Mouse (Mus musculus) ovary, postnatal 10 days (tissue): ENCODE results near the gene Adam1a.
"Not testable (repeated sequence)": the region's sequence is repeated elsewhere in the genome, so short reads cannot be mapped to it uniquely, and the experiment has no call there.

Experiments
- DNase-seq: peaks from one replicate; pipeline ENCODE4 v3.0.0; 2022; ENCODE audit warnings: low spot score

Adam1a gene

DNA sequence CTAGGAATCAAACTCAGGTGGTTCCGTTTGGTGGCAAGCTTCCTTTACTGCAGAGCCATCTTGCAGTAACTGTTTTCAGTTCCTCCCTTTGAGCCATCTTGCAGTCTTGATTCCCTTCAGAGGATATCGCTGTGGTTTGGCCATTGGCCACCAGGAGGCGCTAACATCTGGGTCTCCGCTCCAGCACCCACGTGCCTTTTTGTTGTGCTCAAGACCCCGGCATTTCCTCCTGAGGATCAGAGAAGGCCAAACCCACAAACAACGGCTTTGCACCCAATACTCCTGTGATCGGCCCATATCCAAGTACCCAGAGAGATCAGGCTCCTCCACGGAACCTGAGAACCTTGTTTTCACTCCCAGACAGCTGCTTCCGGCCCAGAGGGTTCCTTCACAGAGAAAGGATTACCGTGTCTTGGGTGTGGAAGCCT, 19.2 kb upstream of the Adam1a start:
- peak; percentile 82 for DNase-seq

DNA sequence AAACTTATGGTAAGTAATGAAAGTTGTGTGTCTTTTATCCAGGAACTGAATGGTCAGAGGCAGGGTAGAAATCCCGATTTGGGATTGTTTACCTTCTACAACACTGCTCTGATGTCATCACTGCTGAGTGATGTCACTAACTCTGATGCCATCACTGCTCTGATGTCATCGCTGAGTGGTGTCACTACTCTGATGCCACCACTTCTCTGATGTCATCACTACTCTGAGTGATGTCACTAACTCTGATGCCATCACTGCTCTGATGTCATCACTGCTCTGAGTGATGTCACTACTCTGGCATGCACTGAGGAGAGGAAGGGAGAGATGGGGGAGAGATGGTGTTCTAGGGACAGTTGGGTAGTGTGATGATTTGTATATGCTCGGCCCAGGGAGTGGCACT, 17.2 kb upstream of the Adam1a start:
- no peak for DNase-seq

DNA sequence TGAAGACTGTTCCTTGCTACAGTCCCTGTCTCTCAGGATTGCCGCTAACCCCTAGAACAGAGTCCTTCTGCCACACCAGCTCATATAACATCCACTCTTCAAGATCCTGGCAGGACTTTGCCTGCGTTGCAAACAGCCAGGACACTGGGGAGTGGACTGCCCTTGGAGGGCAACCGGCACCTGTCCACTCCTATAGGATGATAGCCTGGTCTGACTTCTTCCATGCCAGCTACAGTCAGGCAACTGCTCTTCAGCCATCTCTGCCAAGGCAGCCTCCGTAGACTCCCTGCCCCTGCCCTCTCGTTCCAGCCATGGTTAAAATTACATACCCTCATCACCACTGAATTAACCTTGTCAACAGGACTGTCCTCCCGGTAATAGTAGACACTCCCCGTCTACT, 3.9 kb upstream of the Adam1a start:
- DNase-seq: no peak

DNA sequence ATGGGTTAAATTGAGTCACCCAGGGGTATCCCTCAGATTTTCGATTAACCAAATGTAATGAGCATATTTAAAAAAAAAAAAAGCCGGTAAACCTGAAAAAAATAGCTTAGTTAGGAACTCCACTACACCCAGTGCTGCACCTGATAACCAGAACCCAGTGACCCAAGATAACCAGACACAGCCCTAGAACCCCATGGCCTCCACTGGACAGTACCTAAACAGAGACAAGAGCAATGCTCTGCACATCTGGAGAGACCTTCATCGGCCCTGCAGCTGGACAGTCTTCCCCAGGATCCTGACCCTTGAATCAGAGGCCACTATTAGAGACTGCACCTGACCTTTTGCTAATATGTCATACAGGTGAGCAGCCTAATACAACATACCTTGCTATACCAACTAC, 1.8 kb upstream of the Adam1a start:
- DNase-seq: no peak

DNA sequence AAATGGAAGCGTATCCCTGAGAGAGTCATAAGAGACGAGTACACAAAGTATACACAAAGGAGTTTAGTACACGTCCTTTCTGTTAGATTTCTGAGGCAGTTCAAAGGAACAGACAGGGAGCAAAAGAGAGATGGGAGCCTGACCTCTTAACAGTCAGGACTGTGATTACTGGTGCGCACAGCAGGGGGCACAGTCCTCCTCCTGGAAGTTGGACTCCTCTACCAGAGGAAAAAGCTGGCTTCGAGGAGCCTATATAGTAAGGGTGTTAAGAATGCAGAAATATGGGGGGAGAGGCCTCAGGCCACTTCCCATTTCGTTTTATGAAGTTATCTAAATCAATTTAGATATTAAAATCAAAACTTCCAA, 1.2 kb upstream of the Adam1a start:
- DNase-seq: no peak

DNA sequence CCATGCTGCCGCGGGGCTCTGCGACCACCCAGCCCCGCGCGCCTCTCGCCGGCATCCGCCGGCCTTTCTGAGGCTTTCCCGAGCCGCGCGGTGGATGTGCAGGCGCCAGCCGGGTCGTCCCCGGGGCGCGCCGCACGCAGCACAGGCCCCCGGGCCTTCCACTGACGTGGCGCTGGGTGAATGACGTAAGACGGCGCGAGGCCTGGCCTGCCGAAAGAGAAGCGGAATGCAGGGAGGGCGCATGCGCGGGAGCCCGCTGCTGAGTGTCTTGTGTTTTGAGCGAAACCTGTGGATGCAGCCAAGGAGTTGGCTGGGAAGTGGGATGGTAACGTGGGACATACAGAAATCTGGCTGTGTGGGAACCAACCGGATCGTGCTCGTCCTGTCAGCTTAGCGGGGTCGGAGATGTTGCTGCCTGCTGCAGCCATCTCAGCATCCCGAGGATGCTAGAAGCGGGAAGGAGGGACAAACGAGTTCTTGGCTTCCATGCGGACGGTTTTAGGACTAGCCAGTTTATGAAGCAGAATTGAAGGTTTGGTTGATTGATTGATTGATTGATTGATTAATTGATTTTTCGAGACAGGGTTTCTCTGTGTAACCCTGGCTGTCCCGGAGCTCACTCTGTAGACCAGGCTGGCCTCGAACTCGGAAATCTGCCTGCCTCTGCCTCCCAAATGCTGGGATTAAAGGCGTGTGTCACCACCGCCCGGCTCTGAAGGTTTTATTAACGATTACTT, 679 bp upstream of the Adam1a start, which contains the start of gene Mapkapk5:
Gene Mapkapk5 (minus strand): TSS at position 113 of the 737 bp plus-strand sequence.
- peak; percentile 100 for DNase-seq

DNA sequence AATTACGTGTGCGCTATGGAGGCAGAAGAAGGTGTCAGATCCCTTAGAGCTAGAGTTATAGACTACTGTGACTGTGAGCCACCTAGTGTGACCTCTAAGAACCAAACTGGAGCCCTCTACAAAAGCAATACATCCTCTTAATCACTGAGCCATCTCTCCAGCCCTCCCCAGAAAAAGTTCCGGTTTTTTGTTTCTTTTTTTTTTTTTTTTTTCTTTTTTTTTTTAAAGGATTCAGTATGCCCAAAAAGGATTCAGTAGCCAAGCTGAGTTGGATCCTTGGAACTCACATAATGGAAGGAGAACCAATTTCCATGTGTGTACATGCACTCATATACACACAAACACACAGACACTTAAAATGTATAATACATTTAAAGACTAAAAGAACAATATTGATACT, 1.9 kb downstream of the Adam1a start:
- no peak for DNase-seq

DNA sequence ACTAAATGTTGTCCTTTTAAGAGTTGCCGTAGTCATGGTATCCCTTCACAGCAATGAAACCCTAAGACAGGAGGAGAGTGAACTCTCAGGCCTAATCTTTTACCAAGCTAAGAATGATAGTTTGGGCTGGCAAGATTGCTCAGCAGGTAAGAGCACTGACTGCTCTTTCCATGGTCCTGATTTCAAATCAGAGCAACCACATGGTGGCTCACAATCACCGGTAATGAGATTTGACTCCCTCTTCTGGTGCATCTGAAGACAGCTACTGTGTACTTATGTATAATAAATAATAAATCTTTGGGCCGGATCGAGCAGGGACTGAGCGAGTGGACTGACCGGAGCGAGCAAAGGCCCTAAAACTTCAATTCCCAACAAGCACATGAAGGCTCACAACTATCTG, 4.0 kb downstream of the Adam1a start:
- no peak for DNase-seq

DNA sequence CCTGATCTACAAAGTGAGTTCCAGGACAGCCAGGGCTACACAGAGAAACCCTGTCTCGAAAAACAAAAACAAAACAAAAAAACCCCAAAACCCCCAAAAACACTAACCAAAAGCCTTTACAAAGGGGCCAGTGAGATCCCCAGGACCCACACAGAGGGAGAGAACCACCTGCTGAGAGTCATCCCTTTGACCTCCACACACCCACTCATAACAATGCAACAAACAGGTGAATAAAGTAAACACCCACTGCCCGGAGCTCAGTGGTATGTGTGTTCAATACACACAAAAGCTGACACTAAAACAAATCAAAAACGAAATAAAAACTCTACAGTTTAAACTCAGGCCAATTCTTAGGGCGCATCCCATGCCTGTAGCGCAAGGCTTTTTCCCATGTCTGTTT, 5.2 kb downstream of the Adam1a start:
- DNase-seq: no peak

DNA sequence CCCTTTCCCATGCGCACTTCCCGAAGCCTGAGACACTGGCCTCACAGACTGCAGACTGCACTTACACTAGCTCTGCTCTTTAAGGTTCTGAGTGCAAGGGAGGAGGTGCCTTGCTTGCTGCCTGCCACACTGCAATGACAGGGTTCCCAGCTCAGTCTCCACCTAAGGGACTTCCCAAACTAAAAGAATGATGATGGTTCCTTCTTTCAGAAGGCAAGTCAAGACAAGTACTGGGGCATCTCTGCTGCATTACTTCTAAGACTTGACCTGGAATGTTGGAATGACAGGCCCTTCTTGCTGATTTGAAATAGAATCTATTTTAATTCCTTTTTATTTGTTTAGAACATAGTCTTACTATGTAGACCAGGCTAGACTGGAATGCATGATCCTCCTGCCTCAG, 7.7 kb downstream of the Adam1a start:
- DNase-seq: no peak

DNA sequence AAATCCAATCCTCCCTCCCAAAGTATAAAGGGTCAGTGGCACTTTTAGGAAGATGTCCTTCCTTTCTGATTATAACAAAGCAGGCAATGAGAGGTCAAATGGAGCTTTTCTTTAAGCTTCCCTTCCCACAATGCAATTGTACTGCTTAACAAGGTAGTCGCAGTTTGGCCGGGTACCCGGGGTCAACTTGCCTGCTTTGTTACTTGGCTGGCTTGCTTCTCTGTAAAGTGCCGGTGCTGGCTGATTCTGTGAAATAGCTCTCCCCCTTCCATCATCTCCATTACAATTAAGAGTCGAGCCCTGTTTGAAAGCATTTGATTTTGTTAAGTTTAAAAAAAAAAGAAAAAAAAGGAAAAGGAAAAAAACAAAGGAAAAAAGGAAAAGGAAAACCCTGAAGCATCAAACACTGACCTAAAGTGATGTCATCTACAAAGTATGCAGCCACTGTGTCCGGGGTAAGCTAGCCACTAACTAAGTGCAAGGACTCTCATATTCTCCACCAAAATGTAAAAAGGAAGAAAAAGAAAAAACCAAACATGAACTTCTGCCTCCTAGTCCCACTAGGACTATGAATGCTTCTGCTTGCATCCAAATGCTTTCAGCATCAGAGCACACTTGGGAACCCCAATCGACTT, 8.2 kb downstream of the Adam1a start:
- DNase-seq: no peak

DNA sequence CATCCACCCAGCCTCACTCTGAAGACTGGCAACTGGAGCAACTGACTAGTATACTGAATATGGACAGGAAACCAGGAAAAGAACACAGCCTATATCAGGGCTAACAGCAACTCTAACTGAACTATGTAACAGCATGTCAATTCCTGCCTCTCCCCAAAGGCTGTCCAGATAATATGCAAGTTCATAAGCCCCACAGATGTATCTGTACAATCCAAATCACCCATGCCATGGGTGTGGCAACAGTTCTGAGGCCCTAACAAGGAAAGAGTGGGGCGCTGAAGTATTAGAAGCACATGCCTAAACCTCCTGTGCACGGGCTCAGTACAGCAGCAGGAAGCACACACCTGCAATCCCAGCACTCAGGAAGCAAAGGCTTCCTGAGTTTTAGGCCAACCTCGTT, 10.2 kb downstream of the Adam1a start:
- no peak for DNase-seq

DNA sequence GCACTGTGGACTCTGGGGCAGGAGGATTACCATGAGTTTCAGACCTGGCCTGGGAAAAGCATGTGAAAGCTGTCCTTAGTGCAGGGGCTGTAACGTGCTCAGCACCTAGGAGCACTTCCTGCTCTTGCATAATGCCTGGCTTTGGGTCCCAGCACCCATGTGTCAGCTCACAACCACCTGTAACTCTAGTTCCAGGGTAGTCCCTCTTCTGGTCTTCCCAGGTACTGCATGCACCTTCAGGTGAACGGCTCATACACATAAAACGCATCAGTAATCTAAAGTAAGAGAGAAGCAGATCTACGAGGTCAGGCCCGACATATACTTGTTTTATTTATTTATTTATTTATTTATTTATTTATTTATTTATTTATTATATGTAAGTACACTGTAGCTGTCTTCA, 10.8 kb downstream of the Adam1a start:
- no peak for DNase-seq

DNA sequence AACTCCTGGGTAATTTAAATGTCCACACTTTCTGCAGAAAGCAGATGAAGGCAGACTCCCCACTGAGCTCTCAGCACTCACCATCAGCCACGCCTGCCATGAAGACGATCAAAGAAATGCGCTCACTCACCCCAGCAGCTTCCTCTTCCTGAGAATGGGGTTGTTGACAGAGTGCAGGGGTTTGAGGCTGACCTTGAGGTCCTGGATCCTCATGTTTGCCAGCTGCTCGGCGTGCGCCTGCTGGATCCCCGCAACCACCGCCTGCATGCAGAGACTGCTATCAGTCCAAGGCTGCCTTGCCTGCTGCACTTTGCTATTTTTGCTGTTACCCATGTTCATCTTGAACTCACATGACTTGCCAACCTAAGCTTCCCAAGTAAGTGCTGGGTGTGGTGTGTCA, 18.3 kb downstream of the Adam1a start:
- no peak for DNase-seq

DNA sequence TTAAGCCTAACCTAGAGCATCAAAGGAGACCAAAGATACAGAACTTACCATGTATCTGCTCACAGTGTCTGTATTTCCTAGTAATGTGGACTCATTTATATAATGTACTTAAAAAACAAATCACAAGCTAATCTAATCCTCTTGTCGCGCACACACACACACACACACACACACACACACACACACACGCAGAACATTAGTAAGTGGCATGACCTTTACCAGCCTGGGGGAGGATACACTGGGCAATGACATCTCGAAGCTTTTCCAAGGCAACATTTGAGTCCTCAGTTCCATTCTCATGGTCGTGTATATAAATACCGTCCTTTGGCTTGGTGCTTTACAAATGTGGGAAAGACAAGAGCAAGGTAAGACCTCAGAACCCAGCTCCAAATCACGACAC, 18.8 kb downstream of the Adam1a start:
- DNase-seq: no peak

DNA sequence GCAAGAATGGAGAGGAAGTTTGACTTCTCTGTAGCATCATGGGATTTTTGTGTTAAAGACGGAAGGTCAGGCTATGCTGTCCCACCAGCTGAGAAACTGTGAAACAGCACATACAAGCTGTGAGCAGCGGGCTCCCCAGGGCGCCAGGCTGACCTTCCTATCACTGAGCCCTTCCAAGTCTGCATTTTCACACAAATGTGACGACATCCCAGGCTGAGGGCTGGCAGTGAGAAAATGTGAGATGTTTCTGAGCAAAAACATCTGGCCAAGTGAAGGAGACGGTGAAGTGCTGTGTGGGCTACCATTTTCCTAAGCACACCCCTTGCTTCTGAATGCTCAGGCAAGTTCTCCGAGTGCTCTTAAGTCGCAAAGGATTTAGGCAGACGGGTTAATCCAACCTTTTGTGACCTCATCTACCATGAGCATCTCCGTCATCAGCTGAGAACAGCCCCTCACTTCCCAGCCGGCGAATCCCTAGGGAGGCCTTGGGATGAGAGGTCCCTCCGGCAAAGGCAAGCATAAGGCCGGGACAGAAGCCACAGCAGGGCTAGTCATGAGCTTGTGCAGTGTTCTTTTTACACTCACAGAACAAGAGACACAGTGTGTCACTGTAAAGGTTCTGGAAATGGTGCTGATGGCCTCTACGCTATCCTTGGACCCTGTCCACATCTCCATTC, 19.4 kb downstream of the Adam1a start:
- no peak for DNase-seq

DNA sequence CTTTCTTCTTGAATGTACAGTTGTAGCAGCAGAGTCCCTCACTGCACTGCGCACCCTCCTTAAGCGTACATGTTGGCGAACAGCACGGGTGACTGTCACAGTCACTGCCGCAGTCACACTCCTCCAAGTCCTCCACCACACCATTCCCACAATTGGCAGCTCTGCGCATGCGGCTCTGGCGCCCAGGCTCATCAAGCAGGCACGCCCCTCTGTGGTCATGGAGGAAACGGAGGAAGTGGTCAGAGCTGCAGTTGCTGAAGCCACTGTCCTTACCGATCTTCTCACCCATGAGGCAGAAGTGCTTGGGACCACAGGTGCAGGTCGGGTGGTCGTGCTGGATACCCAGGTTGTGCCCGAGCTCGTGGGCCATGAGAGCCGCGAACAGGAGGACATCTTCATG, 25.5 kb downstream of the Adam1a start:
- DNase-seq: not testable (repeated sequence)

DNA sequence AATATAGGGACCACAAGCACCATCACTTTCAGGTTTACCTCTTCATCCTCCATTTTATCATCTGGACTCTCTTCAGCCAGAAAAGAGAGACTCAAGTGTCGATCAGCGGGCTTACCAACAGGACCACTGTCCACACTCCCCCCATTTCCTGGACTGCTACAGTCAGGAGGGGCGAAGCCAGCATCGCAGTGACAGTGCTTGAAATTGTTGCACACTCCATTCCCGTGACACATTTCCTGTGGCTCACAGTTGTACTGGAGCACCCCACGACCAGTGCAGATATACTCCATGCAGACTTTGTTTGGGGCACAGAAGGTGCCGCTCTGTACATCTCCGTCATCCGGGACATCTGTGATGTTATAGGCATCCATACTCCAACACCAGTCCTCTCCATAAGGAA, 26.3 kb downstream of the Adam1a start:
- no peak for DNase-seq

DNA sequence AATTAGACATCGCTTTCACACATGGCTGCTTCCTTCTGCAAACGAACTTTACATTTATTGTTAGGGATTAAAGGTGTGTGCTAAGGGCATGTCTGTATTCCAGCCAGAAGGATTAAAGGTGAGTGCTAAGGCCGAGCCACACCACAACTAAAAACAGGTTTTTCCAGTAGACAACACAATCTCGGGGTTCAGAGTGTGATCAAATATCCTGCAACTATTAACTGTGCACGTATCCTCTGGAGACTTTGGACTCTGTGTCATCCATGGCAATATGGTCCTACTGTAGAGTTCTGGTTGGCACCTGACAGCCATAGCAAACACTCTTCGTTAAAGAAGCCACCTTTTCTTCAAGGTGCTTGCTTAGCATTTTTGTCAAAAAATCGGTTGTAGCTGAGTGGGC, 35.3 kb downstream of the Adam1a start:
- DNase-seq: no peak

DNA sequence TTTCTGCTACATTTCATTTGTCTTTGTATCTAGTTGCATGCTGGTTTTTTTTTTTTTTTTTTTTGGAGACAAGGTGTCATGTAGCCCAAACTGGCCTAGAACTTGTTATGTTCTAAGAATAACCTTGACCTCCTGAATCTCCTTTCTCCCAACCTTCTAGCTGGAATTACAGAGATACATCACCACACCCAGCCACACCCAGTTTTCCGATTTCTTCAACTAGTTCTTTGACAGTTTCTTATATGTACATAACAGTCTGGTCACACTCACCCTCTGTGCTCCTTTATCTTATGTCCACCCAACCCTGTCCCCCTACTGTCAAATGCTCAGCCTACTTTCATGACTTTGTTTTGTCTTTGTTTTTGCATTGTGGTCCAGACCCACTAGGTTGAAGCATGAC, 38.4 kb downstream of the Adam1a start:
- no peak for DNase-seq

DNA sequence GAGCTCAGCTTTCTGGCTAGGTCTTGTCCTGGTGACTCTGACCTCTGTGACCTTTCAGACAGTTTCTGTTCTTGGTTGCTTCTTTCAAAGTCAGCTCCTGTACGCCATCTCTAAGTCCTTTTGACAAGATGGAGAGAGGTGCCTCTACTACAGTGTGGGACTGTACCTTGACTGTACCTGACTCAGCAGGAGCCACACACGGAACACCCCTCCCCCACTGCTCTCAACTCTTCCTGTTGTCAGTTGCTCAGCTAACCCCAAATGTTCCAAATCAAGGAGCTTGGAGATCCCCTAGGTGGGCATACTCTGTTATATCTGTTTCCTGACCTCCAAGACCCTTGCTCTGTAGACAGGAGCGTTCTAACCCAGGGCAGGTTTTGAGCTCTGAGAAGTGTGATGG, 42.1 kb downstream of the Adam1a start, which contains the start of gene Adam1b:
Gene Adam1b (minus strand): TSS at position 205 of the 400 bp plus-strand sequence.
- no peak for DNase-seq

DNA sequence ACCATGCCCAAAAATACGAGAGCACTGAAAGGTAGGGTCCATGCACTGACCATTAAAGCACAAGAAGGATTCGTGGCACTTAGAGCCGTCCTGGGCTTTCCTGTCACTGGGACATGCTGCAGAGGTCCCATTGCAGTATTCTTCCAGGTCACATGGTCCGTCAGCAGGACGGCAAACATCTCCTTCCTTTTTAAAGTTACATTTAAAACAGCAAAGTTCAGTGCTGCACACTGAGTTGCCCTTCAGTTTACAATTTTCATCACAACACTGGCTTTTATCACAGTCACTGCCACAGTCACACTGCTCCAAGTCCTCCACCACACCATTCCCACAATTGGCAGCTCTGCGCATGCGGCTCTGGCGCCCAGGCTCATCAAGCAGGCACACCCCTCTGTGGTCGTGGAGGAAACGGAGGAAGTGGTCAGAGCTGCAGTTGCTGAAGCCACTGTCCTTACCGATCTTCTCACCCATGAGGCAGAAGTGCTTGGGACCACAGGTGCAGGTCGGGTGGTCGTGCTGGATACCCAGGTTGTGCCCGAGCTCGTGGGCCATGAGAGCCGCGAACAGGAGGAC, 43.8 kb downstream of the Adam1a start:
- DNase-seq: not testable (repeated sequence)

DNA sequence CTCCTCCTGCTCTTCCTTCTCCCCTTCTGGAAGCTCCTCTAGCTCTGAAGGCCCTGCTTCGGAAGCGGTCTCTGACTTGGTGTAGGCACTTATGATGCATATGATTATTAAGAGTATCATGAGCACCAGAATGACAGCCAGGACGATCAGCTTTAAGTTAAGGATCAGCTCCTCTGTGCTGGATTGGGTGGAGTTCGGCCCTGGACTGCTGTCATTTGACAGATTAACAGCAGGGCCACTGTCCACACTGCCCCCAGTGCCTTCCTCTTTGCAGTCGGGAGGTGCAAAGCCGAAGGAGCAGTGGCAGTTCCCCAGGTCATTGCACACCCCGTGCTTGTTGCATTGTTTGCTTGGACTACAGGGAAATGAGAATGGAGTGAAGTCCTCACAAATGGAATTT, 44.6 kb downstream of the Adam1a start:
- no peak for DNase-seq
